21 mouse cellular contexts compared by ENCODE assay signal in the genomic region with DNA sequence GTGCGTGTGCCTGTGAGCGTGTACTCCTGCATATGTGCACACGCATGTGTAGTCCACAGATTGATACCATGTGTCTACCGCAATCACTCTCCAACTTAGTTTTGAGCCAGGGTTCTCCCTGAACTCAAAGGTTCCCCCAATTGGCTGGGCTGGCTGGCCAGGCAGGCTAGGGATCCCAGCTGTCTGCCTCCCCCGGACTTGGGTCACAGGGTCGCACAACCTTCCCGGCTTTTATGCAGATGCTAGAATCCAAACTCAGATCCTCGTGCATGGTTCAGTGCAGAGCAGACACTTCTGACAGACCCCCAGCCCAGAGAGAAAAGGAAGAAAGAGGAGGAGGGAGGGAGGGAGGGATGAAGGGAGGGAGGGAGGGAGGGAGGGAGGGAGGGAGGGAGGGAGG. TPM values are rescaled to one million over a fixed set of nuclear protein-coding genes. Genes with fewer than 3 reads are reported as not detected.
A peak's percentile ranks its signal among the peaks of the same experiment; 100 is the strongest.
DNase-seq lines count a peak whose midpoint lies in the region; ATAC-seq and TF ChIP-seq lines count a peak whose summit lies in the region.
"Had no signal": no experiment of that assay in that cellular context is flagged by ENCODE, and none has a peak within 500 bp of the region (broad histone marks: within the 10 kb centered on the region; RNA-seq: fewer than 3 reads in every experiment).

No protein-coding gene starts in this region.

- no peak for DNase-seq in forebrain, embryonic 10.5 days (ENCODE audit: extremely low spot score, low spot score)
- DNase-seq in forebrain, postnatal 0 days, result no peak
- peak; percentile 49 to 60 for DNase-seq in kidney, postnatal 4 days
- DNase-seq in kidney, adult 11 months, result no peak
- DNase-seq in left cerebral cortex, adult 8-10 months (ENCODE audit: low spot score in 2 of 2), result no peak
- no peak for DNase-seq in right cerebral cortex, postnatal 25 days
- DNase-seq: adrenal gland, postnatal 14 days; cerebellum, adult 18-20 months; cerebellum, adult 9-11 months; cerebellum, postnatal 36 days; heart, postnatal 36 days; kidney, adult 18-20 months had no signal

- 70% methylated on average over 8 of the region's 8 CpGs for WGBS in forebrain, embryonic 10.5 days
- WGBS in forebrain, postnatal 0 days, result 76% methylated on average over 8 of the region's 8 CpGs
- 49% methylated on average over 8 of the region's 8 CpGs for WGBS in embryonic facial prominence, embryonic 13.5 days

- no peaks in the 10 kb centered on the region for H3K27me3 ChIP-seq in forebrain, embryonic 10.5 days (ENCODE audit: poor library complexity, severe bottlenecking)
- H3K27me3 ChIP-seq in forebrain, postnatal 0 days (ENCODE audit: insufficient read depth, low read length), result no peaks in the 10 kb centered on the region
- no peaks in the 10 kb centered on the region for H3K27me3 ChIP-seq in embryonic facial prominence, embryonic 13.5 days
- H3K27me3 ChIP-seq: forebrain, embryonic 13.5 days; heart, embryonic 12.5 days; hindbrain, embryonic 13.5 days had no signal

- no peak overlapping the region for H3K9ac ChIP-seq in forebrain, postnatal 0 days
- H3K9ac ChIP-seq in embryonic facial prominence, embryonic 13.5 days, result no peak overlapping the region
- H3K9ac ChIP-seq: forebrain, embryonic 13.5 days; heart, embryonic 12.5 days; hindbrain, embryonic 13.5 days had no signal

- no peak for TF ChIP-seq CTCF in forebrain, postnatal 0 days (IDR thresholded peaks at IDR 0.05; ENCODE audit: low read depth)

- H3K36me3 ChIP-seq in forebrain, embryonic 10.5 days (replicated peaks), result no peaks in the 10 kb centered on the region
- no peaks in the 10 kb centered on the region for H3K36me3 ChIP-seq in forebrain, postnatal 0 days (ENCODE audit: insufficient read depth)
- H3K36me3 ChIP-seq in embryonic facial prominence, embryonic 13.5 days, result no peaks in the 10 kb centered on the region
- H3K36me3 ChIP-seq: heart, embryonic 12.5 days; hindbrain, embryonic 13.5 days had no signal

- peak overlapping the region; percentile 26; the same call in 1 of the 2 replicates for H3K27ac ChIP-seq in forebrain, embryonic 10.5 days
- no peak overlapping the region for H3K27ac ChIP-seq in forebrain, postnatal 0 days (ENCODE audit: low read depth, low read length)
- peak overlapping the region; percentile 74 for H3K27ac ChIP-seq in embryonic facial prominence, embryonic 13.5 days
- H3K27ac ChIP-seq: forebrain, embryonic 13.5 days; heart, adult 2 months; hindbrain, embryonic 13.5 days; hindbrain, postnatal 0 days had no signal

- H3K9me3 ChIP-seq in forebrain, embryonic 10.5 days, result no peaks in the 10 kb centered on the region
- H3K9me3 ChIP-seq in forebrain, postnatal 0 days (ENCODE audit: low read length), result no peaks in the 10 kb centered on the region
- 0 out of 2 replicates have a peak, but pooled peaks cover 4% of the 10 kb centered on the region for H3K9me3 ChIP-seq in embryonic facial prominence, embryonic 13.5 days

- H3K4me2 ChIP-seq in forebrain, postnatal 0 days (ENCODE audit: low read depth), result no peak overlapping the region
- no peak overlapping the region for H3K4me2 ChIP-seq in embryonic facial prominence, embryonic 13.5 days
- H3K4me2 ChIP-seq: forebrain, embryonic 13.5 days; heart, embryonic 12.5 days; hindbrain, embryonic 13.5 days had no signal

- no peak for ATAC-seq in forebrain, postnatal 0 days
- ATAC-seq in embryonic facial prominence, embryonic 13.5 days (ENCODE audit: insufficient number of reproducible peaks, insufficient read depth, low FRiP score, low TSS enrichment, low read depth), result no peak
- ATAC-seq: activated CD4-positive, CD25-positive, alpha-beta regulatory T cell, adult 4 months; forebrain, embryonic 13.5 days; hindbrain, postnatal 0 days; Patski had no signal

- H3K4me1 ChIP-seq in forebrain, embryonic 10.5 days, result peaks cover 18% of the 10 kb centered on the region
- H3K4me1 ChIP-seq in forebrain, postnatal 0 days (ENCODE audit: insufficient read depth), result no peaks in the 10 kb centered on the region
- H3K4me1 ChIP-seq in embryonic facial prominence, embryonic 13.5 days, result peaks cover 59% of the 10 kb centered on the region
- H3K4me1 ChIP-seq: forebrain, embryonic 13.5 days; heart, embryonic 12.5 days; hindbrain, embryonic 13.5 days had no signal

- H3K4me3 ChIP-seq in forebrain, embryonic 10.5 days, result no peak overlapping the region
- H3K4me3 ChIP-seq in forebrain, postnatal 0 days (ENCODE audit: low read depth, low read length), result no peak overlapping the region
- no peak overlapping the region for H3K4me3 ChIP-seq in embryonic facial prominence, embryonic 13.5 days
- H3K4me3 ChIP-seq: forebrain, embryonic 13.5 days; heart, adult 2 months; heart, embryonic 12.5 days; hindbrain, embryonic 13.5 days had no signal

RNA-seq across cellular contexts. Expression of a gene that starts 18.8 kb away (rescaled TPM):
- 3.6 and 3.9 TPM in 2 replicates for polyA plus RNA-seq in forebrain, embryonic 10.5 days (2016; fragmentation: Nextera tagmentation; extraction: Ambion mirVana)
- 5.9 and 6.4 TPM in 2 replicates for total RNA-seq in forebrain, postnatal 0 days (2014; rRNA removed)
- polyA plus RNA-seq in forebrain, postnatal 0 days (2015; fragmentation: Nextera tagmentation; extraction: Ambion mirVana), result 6.8 and 7.6 TPM in 2 replicates
- polyA plus RNA-seq in embryonic facial prominence, embryonic 13.5 days (2015; fragmentation: Nextera tagmentation; extraction: Ambion mirVana), result 30.3 and 35.0 TPM in 2 replicates
- total RNA-seq in left cerebral cortex, adult 8-10 months (2022), result 1 to 10 TPM; 3.9 to 5.4 (median 4.6) TPM
- total RNA-seq: CH12.LX had no signal
- polyA plus RNA-seq: activated CD4-positive, CD25-positive, alpha-beta regulatory T cell, adult 4 months; Patski had no signal

Comparison
In these comparisons a context has a peak if more than half of its experiments do, and no peak if none do; other contexts are left out.
1. DNase-seq: peak in kidney, postnatal 4 days (2 of 2); none in forebrain, embryonic 10.5 days (single experiment), forebrain, postnatal 0 days (single experiment), kidney, adult 11 months (single experiment), left cerebral cortex, adult 8-10 months (0 of 2) and right cerebral cortex, postnatal 25 days (single experiment).